Mouse (Mus musculus) B cell, adult 2 months (primary cell): ENCODE measurements around the gene B4gat1.
"Not testable (repeated sequence)": the region's sequence is repeated elsewhere in the genome, so short reads cannot be mapped to it uniquely, and the experiment has no call there.

Experiments used
- DNase-seq, 2 experiments: peaks; one replicate each; pipeline ENCODE4 v3.0.0; 2022

Gene B4gat1

GRCm38 (mm10) chr19:5086533-5086932 lies 47.9 kb downstream of the B4gat1 start:
- DNase-seq, result not testable (repeated sequence)

GRCm38 (mm10) chr19:5087884-5088728 lies 49.5 kb downstream of the B4gat1 start, which contains the start of gene Yif1a:
Gene Yif1a, plus strand, starts transcription at chr19:5088538.
- peak; percentile 91 to 92 for DNase-seq

- no peak for DNase-seq
Measured at GRCm38 (mm10) chr19:5089324-5089723, 50.7 kb downstream of the B4gat1 start.
